Mouse (Mus musculus) hindbrain, postnatal 0 days (tissue): ENCODE measurements around the gene Foxq1. TPM values are rescaled to one million over a fixed set of nuclear protein-coding genes. Genes with fewer than 3 reads are reported as not detected.
A peak's percentile ranks its signal among the peaks of the same experiment; 100 is the strongest.

Experiments
- ATAC-seq: fragments of 200-750 bp; cut with Nextera tagmentation; 2 replicates; pipeline ENCODE4 v1.8.0; 2017; ENCODE audit warnings: mild to moderate bottlenecking, moderate TSS enrichment, moderate library complexity
- DNase-seq: peaks from one replicate; pipeline ENCODE4 v3.0.0-alpha.2; 2015; ENCODE audit warnings: low spot score
- H3K27ac ChIP-seq: fragments of 300-500 bp; sonication (generic); 2 replicates; pipeline ENCODE4 v1.5.1; 2014; ENCODE audit warnings: mild to moderate bottlenecking
- H3K27me3 ChIP-seq: fragments of 300-500 bp; sonication (generic); 2 replicates; pipeline ENCODE4 v1.6.1; 2014; ENCODE audit warnings: low read length, mixed read lengths; ENCODE audit not compliant: insufficient read depth
- H3K36me3 ChIP-seq: fragments of 300-500 bp; sonication (generic); 2 replicates; pipeline ENCODE4 v1.6.1; 2014; ENCODE audit warnings: low read length, mixed read lengths; ENCODE audit not compliant: insufficient read depth
- H3K4me1 ChIP-seq: fragments of 300-500 bp; sonication (generic); 2 replicates; pipeline ENCODE4 v1.6.1; 2014; ENCODE audit warnings: antibody characterized with exemption, low read length, mixed read lengths; ENCODE audit not compliant: insufficient read depth
- H3K4me2 ChIP-seq: fragments of 300-500 bp; sonication (generic); 2 replicates; pipeline ENCODE4 v1.6.1; 2014; ENCODE audit warnings: low read depth, mild to moderate bottlenecking, low read length, moderate library complexity, mixed read lengths
- H3K4me3 ChIP-seq: fragments of 300-500 bp; sonication (generic); 2 replicates; pipeline ENCODE4 v1.5.1; 2014; ENCODE audit warnings: low read length
- H3K9ac ChIP-seq: fragments of 300-500 bp; sonication (generic); replicated peaks from 2 replicates; pipeline ENCODE4 v1.6.1; 2014; ENCODE audit warnings: mild to moderate bottlenecking, low read length, moderate library complexity, mixed read lengths
- H3K9me3 ChIP-seq: fragments of 300-500 bp; sonication (generic); 2 replicates; pipeline ENCODE4 v1.6.1; 2016; ENCODE audit warnings: low read length, mixed read lengths
- CTCF ChIP-seq: IDR thresholded peaks from 2 replicates; pipeline ENCODE4 v1.5.1; 2016; ENCODE audit warnings: antibody characterized with exemption, control low read depth, low read depth
- WGBS: fragments of 180-500 bp; shearing (Covaris S2); extraction: QIAGEN DNeasy Blood & Tissue Kit; methylation state at CpG from one replicate; pipeline ENCODE4 v1.1.7; 2014; 5-methylcytosine and 5-hydroxymethylcytosine counted together
- polyA plus RNA-seq: library from polyadenylated mRNA; unstranded; fragments of >200 nt; fragmentation: Nextera tagmentation; extraction: Ambion mirVana; gene quantifications from 2 replicates; pipeline ENCODE4 v1.2.1, GENCODE M21; 2015
- total RNA-seq: library from RNA; depleted of rRNA; stranded (reverse); fragments of >200 nt; gene quantifications from 2 replicates; pipeline ENCODE4 v1.2.3, GENCODE M21; 2014

Gene Foxq1
- total and polyA plus RNA-seq, 2 experiments from 2014 or later: 1.7 to 4.4 TPM

- Histone ChIP-seq H3K36me3 (no peaks in the 10 kb centered on the region), H3K4me1 (no peaks in the 10 kb centered on the region), H3K9me3 (no peaks in the 10 kb centered on the region), H3K9ac (no peak overlapping the region), H3K4me3 (no peak overlapping the region), H3K4me2 (no peak overlapping the region), H3K27me3 (no peaks in the 10 kb centered on the region), H3K27ac (no peak overlapping the region; the same call in 1 of the 2 replicates)
- 19% methylated on average over 8 of the region's 8 CpGs for WGBS
- DNase-seq: no peak
- no peak for ATAC-seq
- no peak for TF ChIP-seq CTCF
Measured at GRCm38 (mm10) chr13:31531651-31532061, 24.3 kb upstream of the Foxq1 start.

DNA sequence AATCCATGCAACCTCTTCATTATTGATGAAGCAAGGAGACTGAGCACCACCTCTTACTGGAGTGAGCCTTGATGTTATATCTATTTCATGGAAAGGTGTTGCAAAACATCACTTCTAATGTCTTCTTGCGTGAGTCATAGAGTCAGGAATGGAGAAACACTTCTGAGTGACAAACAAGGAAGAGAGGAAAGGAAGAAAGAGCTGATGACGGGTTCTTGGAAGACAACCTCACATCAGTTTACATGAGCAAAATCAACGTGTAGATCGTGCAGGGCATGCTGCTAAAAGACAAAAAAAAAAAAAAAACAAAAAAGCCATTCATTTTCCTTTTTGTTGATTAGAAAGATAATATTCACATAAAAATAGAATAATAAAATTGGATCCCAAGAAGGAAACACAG is 21.2 kb upstream of the Foxq1 start:
- WGBS: 88% methylated on average over 4 of the region's 4 CpGs
- H3K27ac ChIP-seq: no peak overlapping the region

DNA sequence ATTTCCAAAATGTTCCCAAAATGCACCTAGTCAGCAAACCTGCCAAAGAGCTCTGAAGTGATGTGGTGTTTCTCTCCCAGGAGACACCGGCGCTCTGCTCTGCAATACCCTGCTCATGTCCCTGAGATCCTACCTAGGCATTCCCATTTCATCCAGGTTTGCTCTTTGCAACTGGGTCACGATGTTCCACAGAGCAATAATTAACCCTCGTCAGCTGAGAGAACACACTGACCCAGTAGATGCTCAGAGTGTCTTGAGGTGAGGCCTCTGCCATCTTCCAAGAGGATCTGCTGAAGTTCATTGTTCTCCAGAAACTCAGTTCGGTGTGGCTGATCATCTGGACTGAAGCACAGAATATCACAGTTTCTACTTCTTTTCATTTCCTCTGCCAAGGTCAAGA is 12.9 kb upstream of the Foxq1 start:
- DNase-seq (no peak), ATAC-seq (no peak)
- WGBS: 93% methylated on average over 5 of the region's 5 CpGs
- no peaks in the 10 kb centered on the region for H3K27me3 ChIP-seq
- no peak overlapping the region for H3K9ac ChIP-seq
- no peaks in the 10 kb centered on the region for H3K4me1 ChIP-seq
- H3K27ac ChIP-seq: no peak overlapping the region
- TF ChIP-seq CTCF: no peak
- H3K9me3 ChIP-seq: no peaks in the 10 kb centered on the region
- H3K4me3 ChIP-seq: no peak overlapping the region
- no peak overlapping the region for H3K4me2 ChIP-seq
- H3K36me3 ChIP-seq: no peaks in the 10 kb centered on the region

More for the DNA sequence above, 21.2 kb upstream of the Foxq1 start:
- no peak for DNase-seq
- no peaks in the 10 kb centered on the region for H3K27me3 ChIP-seq
- no peaks in the 10 kb centered on the region for H3K36me3 ChIP-seq
- no peak overlapping the region for H3K9ac ChIP-seq
- H3K4me3 ChIP-seq: no peak overlapping the region
- H3K4me1 ChIP-seq: no peaks in the 10 kb centered on the region
- TF ChIP-seq CTCF: no peak
- no peak for ATAC-seq
- no peak overlapping the region for H3K4me2 ChIP-seq
- H3K9me3 ChIP-seq: no peaks in the 10 kb centered on the region

DNA sequence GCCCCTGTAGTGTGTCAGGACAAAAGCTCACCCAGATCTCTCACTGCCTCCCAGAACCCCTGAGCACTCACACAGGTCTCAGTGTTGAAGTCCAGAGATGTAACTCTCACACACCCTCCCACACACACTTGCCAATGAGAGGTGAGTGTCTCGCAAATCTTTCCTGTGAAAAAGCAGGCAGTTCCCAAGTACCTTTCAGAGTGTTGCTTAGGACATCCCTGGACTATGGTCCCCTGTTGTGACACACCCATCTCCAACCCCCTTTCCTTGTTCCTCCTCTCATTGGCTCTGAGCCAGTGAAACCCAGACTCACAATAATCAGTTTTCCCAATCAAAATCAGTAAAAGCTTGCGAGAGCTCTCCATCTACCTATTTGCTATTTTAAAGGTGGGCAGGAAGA is 9.2 kb upstream of the Foxq1 start:
- H3K9ac ChIP-seq: no peak overlapping the region
- no peak overlapping the region for H3K27ac ChIP-seq
- TF ChIP-seq CTCF: no peak
- H3K27me3 ChIP-seq: no peaks in the 10 kb centered on the region
- H3K4me2 ChIP-seq: no peak overlapping the region
- no peak for DNase-seq
- H3K4me1 ChIP-seq: no peaks in the 10 kb centered on the region
- WGBS: 90% methylated on average over 2 of the region's 2 CpGs
- H3K36me3 ChIP-seq: no peaks in the 10 kb centered on the region
- no peaks in the 10 kb centered on the region for H3K9me3 ChIP-seq
- no peak for ATAC-seq
- no peak overlapping the region for H3K4me3 ChIP-seq

- DNase-seq (no peak), ATAC-seq (no peak)
- Histone ChIP-seq H3K9me3 (no peaks in the 10 kb centered on the region), H3K4me1 (no peaks in the 10 kb centered on the region), H3K4me3 (no peak overlapping the region), H3K9ac (no peak overlapping the region), H3K27me3 (no peaks in the 10 kb centered on the region), H3K4me2 (no peak overlapping the region), H3K27ac (no peak overlapping the region), H3K36me3 (no peaks in the 10 kb centered on the region)
- 90% methylated on average over 3 of the region's 3 CpGs for WGBS
- TF ChIP-seq CTCF: no peak
Measured at GRCm38 (mm10) chr13:31547204-31547603, 8.7 kb upstream of the Foxq1 start.

GRCm38 (mm10) chr13:31547610-31548009 is 8.3 kb upstream of the Foxq1 start:
- Histone ChIP-seq H3K27ac (no peak overlapping the region), H3K9me3 (no peaks in the 10 kb centered on the region), H3K4me1 (no peaks in the 10 kb centered on the region), H3K36me3 (no peaks in the 10 kb centered on the region), H3K4me3 (no peak overlapping the region), H3K4me2 (no peak overlapping the region), H3K27me3 (no peaks in the 10 kb centered on the region), H3K9ac (no peak overlapping the region)
- DNase-seq (no peak), ATAC-seq (no peak)
- TF ChIP-seq CTCF: no peak
- 92% methylated on average over 9 of the region's 9 CpGs for WGBS

- no peak for ATAC-seq
- TF ChIP-seq CTCF: no peak
- H3K27me3 ChIP-seq: peaks cover 70% of the 10 kb centered on the region
- H3K36me3 ChIP-seq: no peaks in the 10 kb centered on the region
- WGBS: 9% methylated on average over 24 of the region's 24 CpGs
- H3K9ac ChIP-seq: no peak overlapping the region
- H3K4me1 ChIP-seq: peaks cover 16% of the 10 kb centered on the region
- peak overlapping the region; percentile 51 for H3K4me3 ChIP-seq
- H3K4me2 ChIP-seq: peak overlapping the region; percentile 92
- H3K9me3 ChIP-seq: no peaks in the 10 kb centered on the region
- no peak for DNase-seq
- no peak overlapping the region for H3K27ac ChIP-seq
Measured at GRCm38 (mm10) chr13:31556964-31557767, 1.2 kb downstream of the Foxq1 start.
